Mouse (Mus musculus): Measurements from ENCODE around the gene Gm20509.

DNA sequence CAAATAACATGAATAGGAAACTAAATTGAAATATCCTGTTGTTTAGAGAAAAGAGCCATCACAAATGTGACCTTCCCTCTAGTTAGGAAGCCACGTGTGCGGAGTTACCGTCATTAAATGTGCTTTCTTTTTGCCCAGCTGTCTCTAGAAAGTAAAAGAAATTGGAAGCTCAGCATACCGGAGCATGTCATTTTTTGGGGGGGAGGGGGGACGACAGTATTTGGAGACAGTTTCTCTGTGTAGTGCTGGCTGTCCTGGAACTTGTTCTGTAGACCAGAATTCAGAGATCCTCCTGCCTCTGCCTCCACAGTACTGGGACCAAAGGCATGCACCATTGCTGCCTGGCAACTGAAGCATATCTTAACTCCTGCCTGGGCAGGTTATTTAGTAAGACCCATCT lies 734 bp upstream of the Gm20509 start, which contains the start of gene Khdc3:
- TF ChIP-seq CTCF (conservative IDR thresholded peaks at IDR 0.05; ENCODE audit: insufficient read depth, insufficient read length, low read depth, low read length) (no peak), POLR2A (IDR thresholded peaks at IDR 0.05; ENCODE audit: low read depth, low read length) (no peak)

Measured in kidney, adult 2 months (tissue).